Mouse (Mus musculus) lung, postnatal 0 days (tissue): ENCODE measurements around the gene Zzef1.

Experiments
- CTCF ChIP-seq: IDR thresholded peaks from 2 replicates; pipeline ENCODE4 v1.5.1; 2016; ENCODE audit warnings: antibody characterized with exemption, mild to moderate bottlenecking
- EP300 ChIP-seq: IDR thresholded peaks from 2 replicates; pipeline ENCODE4 v1.6.1; 2016; ENCODE audit warnings: antibody characterized with exemption, mild to moderate bottlenecking, control low read depth

GRCm38 (mm10) chr11:72816859-72817258 lies 20.8 kb downstream of the Zzef1 start:
- TF ChIP-seq CTCF (no peak), EP300 (no peak)
